Mouse (Mus musculus): ENCODE data around the gene Pqlc3. TPM values are rescaled to one million over a fixed set of nuclear protein-coding genes. Genes with fewer than 3 reads are reported as not detected.
"Not testable (repeated sequence)": the region's sequence is repeated elsewhere in the genome, so short reads cannot be mapped to it uniquely, and the experiment has no call there.

The Pqlc3 gene
- polyA plus RNA-seq, 1 experiment from 2014 or later = 3.5 TPM

DNA sequence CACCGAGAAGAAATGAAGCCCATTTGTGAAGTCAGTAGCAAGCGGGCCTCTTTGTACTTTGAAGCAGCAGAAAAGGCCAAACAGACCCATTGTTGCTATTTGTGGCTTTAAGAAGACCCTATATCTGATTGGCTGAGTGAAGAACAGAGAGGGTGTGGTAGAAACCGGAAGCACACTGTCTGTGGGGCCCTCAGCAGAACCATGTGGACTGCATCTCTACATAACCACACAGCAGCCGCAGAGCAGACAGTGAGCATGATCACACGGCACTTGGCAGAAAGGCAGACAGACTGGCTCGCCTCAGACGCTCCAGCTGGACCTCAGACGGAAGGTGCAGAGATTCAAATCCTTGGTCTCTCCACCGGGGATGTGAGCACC is 33.2 kb upstream of the Pqlc3 start:
- no peaks in the 10 kb centered on the region for H3K36me3 ChIP-seq
- 0 out of 2 replicates have a peak, but pooled peaks cover 4% of the 10 kb centered on the region for H3K9me3 ChIP-seq (replicated peaks)
- no peak; the same call in 1 of the 2 replicates for ATAC-seq (ENCODE audit: insufficient number of reproducible peaks, low FRiP score)
- 0 out of 2 replicates have a peak, but pooled peaks cover 4% of the 10 kb centered on the region for H3K27me3 ChIP-seq (replicated peaks)
- 70% methylated on average over 9 of the region's 9 CpGs for WGBS
- H3K4me1 ChIP-seq (replicated peaks) = no peaks in the 10 kb centered on the region
- no peak overlapping the region for H3K9ac ChIP-seq
- no peak overlapping the region for H3K4me2 ChIP-seq
- no peak overlapping the region for H3K4me3 ChIP-seq
- H3K27ac ChIP-seq (ENCODE audit: poor library complexity, severe bottlenecking) = no peak overlapping the region

- Histone ChIP-seq H3K27ac (ENCODE audit: poor library complexity, severe bottlenecking) (no peak overlapping the region), H3K36me3 (no peaks in the 10 kb centered on the region), H3K9me3 (replicated peaks) (0 out of 2 replicates have a peak, but pooled peaks cover 7% of the 10 kb centered on the region), H3K9ac (no peak overlapping the region), H3K4me2 (no peak overlapping the region), H3K4me1 (replicated peaks) (no peaks in the 10 kb centered on the region), H3K27me3 (replicated peaks) (0 out of 2 replicates have a peak, but pooled peaks cover 4% of the 10 kb centered on the region), H3K4me3 (no peak overlapping the region)
- 37% methylated on average over 13 of the region's 13 CpGs for WGBS
- ATAC-seq (ENCODE audit: insufficient number of reproducible peaks, low FRiP score) = no peak
Measured at GRCm38 (mm10) chr12:17032694-17033463, 32.7 kb upstream of the Pqlc3 start.

DNA sequence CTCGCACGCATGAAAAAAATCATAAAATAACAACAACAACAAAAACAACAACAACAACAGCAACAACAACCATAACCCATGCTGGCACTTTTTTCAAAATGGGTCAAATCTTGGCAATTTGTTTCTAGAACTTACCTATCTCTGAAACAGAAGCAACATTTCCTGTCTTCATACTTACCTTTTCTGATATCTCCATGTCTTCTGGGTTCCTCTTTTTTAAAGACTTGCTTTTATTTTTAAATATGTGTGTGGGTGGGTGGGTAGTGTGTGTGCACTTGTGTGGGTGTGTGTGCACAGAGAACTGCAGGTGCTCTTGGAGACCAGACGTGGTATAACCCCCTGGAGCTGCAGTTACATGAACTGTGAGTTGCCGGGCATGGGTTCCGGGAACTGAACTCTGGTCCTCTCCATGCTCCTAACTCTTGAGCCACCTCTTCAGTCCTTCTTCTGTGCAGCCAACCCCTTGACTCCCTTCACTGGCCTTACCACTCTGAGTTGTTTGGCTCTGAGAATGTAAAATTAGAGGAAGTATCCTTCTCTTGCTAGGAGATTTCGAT is 24.4 kb upstream of the Pqlc3 start:
- H3K4me1 ChIP-seq (replicated peaks) = 0 out of 2 replicates have a peak, but pooled peaks cover 6% of the 10 kb centered on the region
- no peak overlapping the region for H3K9ac ChIP-seq
- no peaks in the 10 kb centered on the region for H3K36me3 ChIP-seq
- H3K9me3 ChIP-seq (replicated peaks) = 0 out of 2 replicates have a peak, but pooled peaks cover 12% of the 10 kb centered on the region
- no peaks in the 10 kb centered on the region for H3K27me3 ChIP-seq (replicated peaks)
- no peak overlapping the region for H3K27ac ChIP-seq (ENCODE audit: poor library complexity, severe bottlenecking)
- no peak overlapping the region for H3K4me3 ChIP-seq
- 81% methylated on average over 6 of the region's 6 CpGs for WGBS
- ATAC-seq (ENCODE audit: insufficient number of reproducible peaks, low FRiP score) = no peak
- no peak overlapping the region for H3K4me2 ChIP-seq

GRCm38 (mm10) chr12:17022145-17022544 is 21.9 kb upstream of the Pqlc3 start:
- 0 out of 2 replicates have a peak, but pooled peaks cover 6% of the 10 kb centered on the region for H3K4me1 ChIP-seq (replicated peaks)
- 0 out of 2 replicates have a peak, but pooled peaks cover 5% of the 10 kb centered on the region for H3K9me3 ChIP-seq (replicated peaks)
- H3K4me3 ChIP-seq = no peak overlapping the region
- ATAC-seq (ENCODE audit: insufficient number of reproducible peaks, low FRiP score) = no peak
- no peaks in the 10 kb centered on the region for H3K27me3 ChIP-seq (replicated peaks)
- H3K9ac ChIP-seq = no peak overlapping the region
- 80% methylated on average over 4 of the region's 4 CpGs for WGBS
- no peak overlapping the region for H3K27ac ChIP-seq (ENCODE audit: poor library complexity, severe bottlenecking)
- no peak overlapping the region for H3K4me2 ChIP-seq
- H3K36me3 ChIP-seq = no peaks in the 10 kb centered on the region

DNA sequence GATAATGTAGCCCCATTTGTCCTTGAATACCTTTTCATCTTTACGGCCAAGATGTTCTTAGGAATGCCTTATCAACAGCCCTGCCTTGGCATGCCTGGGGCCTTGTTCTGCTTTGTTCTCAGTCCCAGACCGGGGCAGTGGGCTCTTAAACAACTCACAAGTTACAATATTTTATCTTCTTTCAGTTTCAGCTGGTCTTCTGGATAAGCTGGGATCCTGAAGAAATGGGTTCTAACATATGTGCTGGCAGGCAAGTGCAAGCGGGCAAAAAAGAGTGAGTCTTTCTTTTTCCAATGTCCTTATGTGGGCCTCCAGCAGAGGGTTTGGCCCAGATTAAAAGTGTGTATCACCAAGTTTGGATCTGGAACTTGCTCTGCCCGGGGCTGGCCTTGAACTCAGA is 20.9 kb upstream of the Pqlc3 start:
- not testable (repeated sequence) for H3K27ac ChIP-seq (ENCODE audit: poor library complexity, severe bottlenecking); H3K4me1 ChIP-seq (replicated peaks)
- WGBS = 61% methylated on average over 4 of the region's 4 CpGs

GRCm38 (mm10) chr12:17018468-17018867 is 18.3 kb upstream of the Pqlc3 start:
- Histone ChIP-seq H3K4me3 (no peak overlapping the region), H3K36me3 (no peaks in the 10 kb centered on the region), H3K4me1 (replicated peaks) (no peaks in the 10 kb centered on the region), H3K9ac (no peak overlapping the region), H3K4me2 (no peak overlapping the region), H3K27me3 (replicated peaks) (no peaks in the 10 kb centered on the region), H3K27ac (ENCODE audit: poor library complexity, severe bottlenecking) (no peak overlapping the region), H3K9me3 (replicated peaks) (0 out of 2 replicates have a peak, but pooled peaks cover 4% of the 10 kb centered on the region)
- 31% methylated on average over 4 of the region's 4 CpGs for WGBS
- ATAC-seq (ENCODE audit: insufficient number of reproducible peaks, low FRiP score) = no peak

More for the DNA sequence above, 20.9 kb upstream of the Pqlc3 start:
- not testable (repeated sequence) for H3K9ac ChIP-seq; H3K9me3 ChIP-seq (replicated peaks); ATAC-seq (ENCODE audit: insufficient number of reproducible peaks, low FRiP score); H3K4me3 ChIP-seq; H3K36me3 ChIP-seq; H3K27me3 ChIP-seq (replicated peaks); H3K4me2 ChIP-seq

DNA sequence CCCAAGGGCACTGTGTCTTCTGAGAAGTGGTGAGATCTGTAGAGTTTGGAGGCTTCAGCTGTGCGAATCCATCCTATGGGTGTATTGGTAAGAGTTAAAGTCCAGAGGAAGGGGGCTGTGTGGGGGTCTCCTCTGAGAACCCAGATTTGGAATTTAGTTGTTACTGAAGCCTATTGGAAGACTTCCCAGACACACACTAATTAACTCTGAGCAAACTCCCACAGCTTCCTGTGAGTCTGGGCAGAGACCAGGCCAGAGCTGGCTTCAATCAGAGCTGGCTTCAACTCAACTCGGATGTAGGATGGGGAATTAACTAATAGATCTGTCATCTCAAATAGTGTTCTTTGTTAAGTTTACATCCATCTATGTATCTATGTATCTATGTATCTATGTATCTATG is 15.5 kb upstream of the Pqlc3 start:
- Histone ChIP-seq H3K4me1 (replicated peaks) (peaks cover 4% of the 10 kb centered on the region; the same call in 1 of the 2 replicates), H3K27me3 (replicated peaks) (no peaks in the 10 kb centered on the region), H3K27ac (ENCODE audit: poor library complexity, severe bottlenecking) (no peak overlapping the region), H3K36me3 (no peaks in the 10 kb centered on the region), H3K9me3 (replicated peaks) (no peaks in the 10 kb centered on the region), H3K4me3 (no peak overlapping the region), H3K4me2 (no peak overlapping the region), H3K9ac (no peak overlapping the region)
- no peak for ATAC-seq (ENCODE audit: insufficient number of reproducible peaks, low FRiP score)
- WGBS = 78% methylated on average over 2 of the region's 2 CpGs

GRCm38 (mm10) chr12:17012067-17012899 is 12.1 kb upstream of the Pqlc3 start:
- no peak overlapping the region for H3K4me2 ChIP-seq
- no peak overlapping the region for H3K9ac ChIP-seq
- H3K4me1 ChIP-seq (replicated peaks) = peaks cover 4% of the 10 kb centered on the region; the same call in 1 of the 2 replicates
- H3K27ac ChIP-seq (ENCODE audit: poor library complexity, severe bottlenecking) = no peak overlapping the region
- 0 out of 2 replicates have a peak, but pooled peaks cover 11% of the 10 kb centered on the region for H3K9me3 ChIP-seq (replicated peaks)
- no peak overlapping the region for H3K4me3 ChIP-seq
- H3K27me3 ChIP-seq (replicated peaks) = no peaks in the 10 kb centered on the region
- ATAC-seq (ENCODE audit: insufficient number of reproducible peaks, low FRiP score) = peak; percentile 10; the same call in 1 of the 2 replicates
- 72% methylated on average over 2 of the region's 2 CpGs for WGBS
- H3K36me3 ChIP-seq = no peaks in the 10 kb centered on the region

DNA sequence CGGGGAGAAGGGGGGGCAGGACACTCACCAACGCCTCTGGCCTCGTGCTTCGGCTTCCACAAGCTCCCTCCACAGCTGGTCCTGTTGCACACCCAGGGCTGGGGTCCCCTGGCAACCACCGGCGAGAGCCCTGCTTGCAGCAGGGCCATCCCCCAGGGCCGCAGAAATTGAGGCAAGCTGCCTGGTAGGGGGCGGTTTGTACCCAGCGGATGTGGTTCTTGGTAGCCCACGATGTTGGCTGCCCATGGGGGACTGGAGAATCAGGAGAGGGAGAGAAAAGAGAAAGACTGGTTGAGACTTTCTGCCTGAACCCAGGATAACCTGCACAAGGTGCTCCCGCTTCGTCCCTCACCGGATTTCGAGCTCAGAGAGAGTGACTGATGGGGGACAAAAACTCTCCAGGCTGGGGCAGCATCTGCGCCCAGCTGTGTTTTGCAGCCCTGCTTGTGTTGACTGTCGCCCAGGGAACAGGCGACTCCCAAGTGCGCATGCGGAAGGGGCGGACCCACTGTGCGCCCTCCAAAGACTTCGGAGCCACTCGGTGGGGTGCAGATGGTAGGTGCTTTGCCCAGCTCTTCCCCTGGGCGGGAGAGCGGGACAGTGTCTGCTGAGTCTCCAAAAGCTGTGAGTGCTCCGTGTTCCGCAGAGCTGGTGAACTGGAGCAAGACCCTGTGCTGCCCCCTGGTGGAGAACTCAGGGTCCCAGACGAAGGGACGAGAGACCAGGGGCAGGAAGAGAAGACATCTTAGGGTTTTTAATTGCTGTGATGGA is 11.1 kb upstream of the Pqlc3 start, which contains the start of gene 2410004P03Rik:
TSS of gene 2410004P03Rik (minus strand) at position 628 of the 771 bp plus-strand sequence.
- no peak within 1 kb of the TSS for H3K27ac ChIP-seq (ENCODE audit: poor library complexity, severe bottlenecking)
- peak within 1 kb of the TSS; percentile 50 for H3K4me3 ChIP-seq
- no peaks in the 10 kb centered on the region for H3K27me3 ChIP-seq (replicated peaks)
- peaks cover 4% of the 10 kb centered on the region; the same call in 1 of the 2 replicates for H3K4me1 ChIP-seq (replicated peaks)
- peak within 1 kb of the TSS; percentile 66 for H3K9ac ChIP-seq
- ATAC-seq (ENCODE audit: insufficient number of reproducible peaks, low FRiP score) = peak; percentile 67
- 6% methylated on average over 29 of the region's 29 CpGs for WGBS
- H3K4me2 ChIP-seq = peak within 1 kb of the TSS; percentile 81
- H3K9me3 ChIP-seq (replicated peaks) = 0 out of 2 replicates have a peak, but pooled peaks cover 11% of the 10 kb centered on the region
- H3K36me3 ChIP-seq = no peaks in the 10 kb centered on the region

DNA sequence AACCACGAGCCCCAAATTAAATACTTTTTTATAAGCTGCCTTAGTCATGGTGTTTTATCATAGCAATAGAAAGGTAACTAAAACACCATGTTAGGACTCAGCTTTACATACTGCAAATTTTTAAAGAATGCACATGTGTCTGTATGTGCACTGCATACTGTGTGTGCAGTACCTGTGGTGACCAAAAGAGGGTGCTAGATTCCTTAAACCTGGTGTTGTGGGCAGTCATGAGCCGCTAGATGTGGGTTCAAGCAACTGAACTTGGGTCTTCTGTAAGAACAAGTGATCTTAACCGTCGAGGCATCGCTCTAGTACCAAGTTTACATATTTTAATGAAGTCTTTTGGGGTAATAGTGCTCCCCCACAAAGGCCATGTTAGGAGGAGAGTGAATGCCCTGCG is 9.3 kb upstream of the Pqlc3 start:
- H3K9ac ChIP-seq = no peak overlapping the region
- 95% methylated on average over 6 of the region's 6 CpGs for WGBS
- peaks cover 4% of the 10 kb centered on the region; the same call in 1 of the 2 replicates for H3K4me1 ChIP-seq (replicated peaks)
- no peaks in the 10 kb centered on the region for H3K27me3 ChIP-seq (replicated peaks)
- no peak for ATAC-seq (ENCODE audit: insufficient number of reproducible peaks, low FRiP score)
- no peak overlapping the region for H3K4me3 ChIP-seq
- H3K9me3 ChIP-seq (replicated peaks) = 0 out of 2 replicates have a peak, but pooled peaks cover 11% of the 10 kb centered on the region
- no peak overlapping the region for H3K4me2 ChIP-seq
- H3K36me3 ChIP-seq = no peaks in the 10 kb centered on the region
- H3K27ac ChIP-seq (ENCODE audit: poor library complexity, severe bottlenecking) = no peak overlapping the region

Data from heart, embryonic 12.5 days (tissue).